Mouse (Mus musculus) spleen, adult 2 months (tissue): ENCODE results near the gene Tmem131l.

ENCODE experiments used
- CTCF ChIP-seq: fragments of 200-500 bp; IDR thresholded peaks from 2 replicates; pipeline ENCODE4 v1.5.1; 2011; ENCODE audit warnings: mild to moderate bottlenecking, inconsistent platforms; ENCODE audit not compliant: insufficient read depth, insufficient read length, insufficient replicate concordance; ENCODE audit errors: extremely low read depth
- POLR2A ChIP-seq: fragments of 200-500 bp; IDR thresholded peaks from 2 replicates; pipeline ENCODE4 v1.6.1; 2011; ENCODE audit warnings: low read depth, low read length, inconsistent platforms

GRCm38 (mm10) chr3:83915102-83915501 is 124.9 kb downstream of the Tmem131l start:
- TF ChIP-seq CTCF (no peak), POLR2A (no peak)
